Mouse (Mus musculus): ENCODE results near the gene Chrne. TPM values are rescaled to one million over a fixed set of nuclear protein-coding genes. Genes with fewer than 3 reads are reported as not detected.

The Chrne gene
- total RNA-seq, 2 experiments from 2014 or later = not detected

- intact Hi-C loops (cut with DNase I) = no loop called here
- DNase-seq (ENCODE audit: low spot score) = no peak
Measured at GRCm38 (mm10) chr11:70598451-70598953, 20.5 kb downstream of the Chrne start.

DNA sequence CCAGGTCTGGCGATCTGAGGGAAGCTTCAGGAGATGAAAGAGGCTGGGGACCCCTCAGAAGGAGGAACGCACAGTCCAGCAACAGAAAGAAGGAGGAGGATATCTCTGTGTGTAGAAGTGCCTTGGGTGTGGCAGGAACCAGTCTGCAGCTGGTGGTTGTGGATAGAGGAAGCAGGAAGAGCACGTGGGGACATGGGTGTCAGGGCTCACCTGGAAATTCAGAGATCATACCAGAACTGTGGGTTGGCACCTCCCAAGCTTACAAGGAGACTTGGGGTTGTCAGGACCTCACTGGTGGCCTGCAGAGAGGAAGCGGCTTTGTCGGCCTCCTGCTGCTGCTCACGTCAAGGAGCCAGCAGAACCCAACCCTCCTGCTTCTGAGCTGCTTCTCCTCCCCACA, 21.7 kb downstream of the Chrne start:
- intact Hi-C loops (cut with DNase I) = no loop called here
- no peak for DNase-seq (ENCODE audit: low spot score)

GRCm38 (mm10) chr11:70596094-70596493, 22.9 kb downstream of the Chrne start:
- intact Hi-C loops (cut with DNase I) = no loop called here
- no peak for DNase-seq (ENCODE audit: low spot score)

GRCm38 (mm10) chr11:70595638-70596037, 23.4 kb downstream of the Chrne start:
- intact Hi-C loops (cut with DNase I) = no loop called here
- DNase-seq (ENCODE audit: low spot score) = no peak

GRCm38 (mm10) chr11:70594253-70594989, 24.6 kb downstream of the Chrne start:
- no peak for DNase-seq (ENCODE audit: low spot score)
- intact Hi-C loops (cut with DNase I) = no loop called here

GRCm38 (mm10) chr11:70591733-70592132, 27.3 kb downstream of the Chrne start:
- intact Hi-C loops (cut with DNase I) = no loop called here

GRCm38 (mm10) chr11:70586954-70587353, 32.1 kb downstream of the Chrne start:
- no peak for DNase-seq (ENCODE audit: low spot score)

More at GRCm38 (mm10) chr11:70591733-70592132, 27.3 kb downstream of the Chrne start:
- no peak for DNase-seq (ENCODE audit: low spot score)

GRCm38 (mm10) chr11:70586261-70586660, 32.8 kb downstream of the Chrne start:
- DNase-seq (ENCODE audit: low spot score) = no peak
- intact Hi-C loops (cut with DNase I) = no loop called here

More at GRCm38 (mm10) chr11:70586954-70587353, 32.1 kb downstream of the Chrne start:
- intact Hi-C loops (cut with DNase I) = no loop called here

- peak; percentile 44 for DNase-seq (ENCODE audit: low spot score)
- intact Hi-C loops (cut with DNase I) = no loop called here
Measured at GRCm38 (mm10) chr11:70585457-70585856, 33.6 kb downstream of the Chrne start.

DNA sequence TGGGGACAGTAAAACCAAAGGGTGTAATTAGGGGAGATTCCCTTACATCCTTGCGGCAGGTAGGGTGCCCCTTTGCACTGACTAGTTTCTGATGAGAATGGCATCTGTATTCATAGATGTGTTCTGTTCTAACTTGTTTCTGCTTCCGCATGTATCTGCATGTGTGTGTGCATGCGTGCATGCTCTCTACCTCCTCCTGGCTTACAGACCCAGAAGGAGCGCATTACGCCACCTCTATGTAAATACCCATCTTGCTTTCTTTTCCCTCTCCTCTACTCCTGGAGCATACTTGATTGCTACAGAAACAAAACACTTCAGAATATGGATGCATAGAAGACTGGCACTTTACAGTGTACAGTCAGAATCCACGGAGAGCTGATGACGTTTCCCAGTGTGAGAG, 35.2 kb downstream of the Chrne start:
- no peak for DNase-seq (ENCODE audit: low spot score)
- intact Hi-C loops (cut with DNase I) = no loop called here

DNA sequence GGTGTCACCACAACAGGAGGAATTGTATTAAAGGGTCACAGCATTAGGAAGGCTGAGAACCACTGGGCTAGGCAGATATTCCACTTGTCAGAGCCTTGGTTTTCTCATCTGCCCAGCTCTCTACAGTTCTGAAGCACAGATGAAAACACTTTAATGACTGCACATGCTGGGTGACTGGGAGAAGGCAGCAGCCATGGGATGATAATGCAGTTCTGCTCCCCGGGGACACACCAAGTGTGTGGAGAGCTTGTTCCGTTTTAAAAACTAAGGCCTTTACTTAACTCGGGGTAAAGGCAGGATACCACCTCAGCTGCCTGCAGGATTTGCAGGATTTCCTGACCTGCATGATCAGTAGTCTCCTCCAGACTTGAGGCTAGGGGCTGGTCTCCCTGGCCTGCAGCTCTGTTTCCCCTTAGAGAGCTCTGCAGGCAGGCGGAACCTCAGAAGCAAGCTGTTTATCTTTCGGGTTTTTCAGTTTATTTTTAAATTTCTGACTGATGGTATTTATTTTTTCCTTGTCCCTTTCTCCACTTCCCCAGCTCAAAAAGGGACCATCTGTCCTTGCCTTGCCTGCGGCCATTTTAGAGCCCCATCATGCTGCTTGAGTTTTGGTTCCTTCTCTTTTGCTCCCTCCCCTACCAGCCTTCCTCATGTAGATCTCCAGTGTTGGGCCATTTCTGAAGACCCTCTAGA, 35.8 kb downstream of the Chrne start:
- DNase-seq (ENCODE audit: low spot score) = no peak
- intact Hi-C loops (cut with DNase I) = no loop called here

DNA sequence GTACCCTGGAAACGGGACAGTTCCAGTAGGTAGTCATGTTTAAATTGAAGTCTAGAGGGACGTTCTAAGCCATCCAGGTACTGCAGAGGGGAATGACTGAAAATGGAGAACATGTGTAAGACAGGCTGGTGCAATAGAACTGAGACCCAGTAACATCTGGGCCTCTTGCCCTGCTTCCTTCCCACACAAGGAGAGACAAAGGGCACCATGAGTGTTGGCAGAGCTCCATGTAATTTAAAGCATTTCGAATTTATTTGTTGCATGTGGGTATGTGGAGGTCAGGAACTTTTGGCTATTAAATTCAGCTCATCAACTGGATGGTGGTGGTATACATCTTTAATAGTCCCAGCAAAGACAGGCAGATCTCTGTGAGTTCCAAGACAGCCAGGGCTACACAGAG, 36.8 kb downstream of the Chrne start:
- intact Hi-C loops (cut with DNase I) = no loop called here
- no peak for DNase-seq (ENCODE audit: low spot score)

DNA sequence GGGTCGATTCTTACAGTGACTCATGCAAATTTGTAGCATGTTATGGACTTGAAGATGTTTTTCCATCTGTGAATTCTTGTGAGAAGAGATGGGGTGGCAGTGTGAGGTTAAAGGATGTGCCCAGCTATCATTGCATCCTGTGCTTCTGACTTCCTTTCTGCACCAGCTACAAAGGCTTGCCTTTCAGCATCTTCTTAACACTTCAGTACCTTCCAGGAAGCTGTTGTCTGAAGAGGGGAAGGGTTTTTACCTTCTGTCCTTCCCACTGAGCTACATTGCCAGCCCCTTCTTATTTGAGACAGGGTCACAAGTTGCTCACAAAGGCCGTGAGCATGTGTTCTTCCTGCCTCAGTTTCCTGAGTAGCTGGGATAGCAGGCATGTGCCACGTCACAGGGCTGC, 38.1 kb downstream of the Chrne start:
- intact Hi-C loops (cut with DNase I) = no loop called here

GRCm38 (mm10) chr11:70580358-70580720, 38.7 kb downstream of the Chrne start:
- DNase-seq (ENCODE audit: low spot score) = no peak
- intact Hi-C loops (cut with DNase I) = no loop called here

More for the DNA sequence above, 38.1 kb downstream of the Chrne start:
- no peak for DNase-seq (ENCODE audit: low spot score)

- intact Hi-C loops (cut with DNase I) = no loop called here
- DNase-seq (ENCODE audit: low spot score) = no peak
Measured at GRCm38 (mm10) chr11:70579710-70580357, 39.2 kb downstream of the Chrne start.

GRCm38 (mm10) chr11:70578962-70579361, 40.1 kb downstream of the Chrne start:
- intact Hi-C loops (cut with DNase I) = no loop called here
- DNase-seq (ENCODE audit: low spot score) = no peak

- intact Hi-C loops (cut with DNase I) = no loop called here
- no peak for DNase-seq (ENCODE audit: low spot score)
Measured at GRCm38 (mm10) chr11:70577201-70577600, 41.8 kb downstream of the Chrne start.

- intact Hi-C loops (cut with DNase I) = no loop called here
- DNase-seq (ENCODE audit: low spot score) = no peak
Measured at GRCm38 (mm10) chr11:70573872-70574271, 45.1 kb downstream of the Chrne start.

DNA sequence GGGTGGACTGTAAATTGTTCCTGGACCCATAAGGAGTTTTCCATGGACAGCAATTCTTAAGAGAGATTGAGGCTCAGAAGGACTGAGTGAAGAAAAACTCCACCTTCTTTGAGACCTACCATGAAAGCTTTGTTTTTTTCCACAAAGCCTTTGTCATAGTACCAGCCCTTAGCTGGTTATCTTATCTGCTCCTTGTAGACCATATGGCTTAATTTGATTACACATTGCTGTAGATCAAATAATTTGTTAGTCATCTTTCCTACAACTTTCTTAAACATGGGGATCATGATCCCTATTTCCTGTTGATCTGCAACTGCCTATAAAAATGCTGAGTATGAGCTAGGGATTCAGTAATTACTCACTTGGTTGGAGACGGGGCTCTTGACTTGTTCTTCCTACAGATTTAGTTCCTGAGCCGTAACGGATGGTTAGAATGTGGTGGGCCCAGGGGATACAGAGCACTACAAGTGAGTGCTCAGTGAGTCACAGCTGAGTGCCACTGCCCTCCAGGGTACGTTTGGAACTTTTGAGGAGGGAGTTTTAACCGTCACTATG, 46.6 kb downstream of the Chrne start:
- intact Hi-C loops (cut with DNase I) = no loop called here

GRCm38 (mm10) chr11:70571641-70572040, 47.4 kb downstream of the Chrne start:
- intact Hi-C loops (cut with DNase I) = no loop called here
- DNase-seq (ENCODE audit: low spot score) = no peak

More for the DNA sequence above, 46.6 kb downstream of the Chrne start:
- DNase-seq (ENCODE audit: low spot score) = no peak

Measured in heart, postnatal 25 days (tissue).